Mouse (Mus musculus): Measurements from ENCODE around the gene Exd1. TPM values are rescaled to one million over a fixed set of nuclear protein-coding genes. Genes with fewer than 3 reads are reported as not detected.

Exd1 gene
- 0.08 and 0.15 TPM in 2 replicates for polyA plus RNA-seq (2012; rRNA removed)

GRCm38 (mm10) chr2:119547522-119548370, at the start of gene Exd1, which contains the start of gene Chp1:
TSS of gene Exd1 (minus strand) at chr2:119547627.
TSS of gene Chp1 (plus strand) at chr2:119547697.
- WGBS: under 1% methylated on average over 57 of the region's 57 CpGs
- H3K27ac ChIP-seq (ENCODE audit: control insufficient read depth, insufficient read depth, low read length): peak within 1 kb of the TSS; percentile 20; the same call in 1 of the 2 replicates
- H3K4me3 ChIP-seq (ENCODE audit: control insufficient read depth, insufficient read depth, low read length): peak within 1 kb of the TSS; percentile 83
- peak; percentile 33; the same call in 1 of the 2 replicates for TF ChIP-seq CTCF (IDR thresholded peaks at IDR 0.05; ENCODE audit: borderline replicate concordance, control insufficient read depth, extremely low read depth, insufficient read depth, low read length, poor library complexity)
- TF ChIP-seq POLR2A (IDR thresholded peaks at IDR 0.05; ENCODE audit: control insufficient read depth, extremely low read depth, insufficient read depth, low read length, poor library complexity): peak; percentile 53; the same call in 1 of the 2 replicates
- peak; percentile 94 for DNase-seq
- no peaks in the 10 kb centered on the region for H3K27me3 ChIP-seq (ENCODE audit: control insufficient read depth, insufficient read depth, low read length)
- no peaks in the 10 kb centered on the region for H3K36me3 ChIP-seq (ENCODE audit: control insufficient read depth, insufficient read depth, low read length)
- H3K4me1 ChIP-seq (replicated peaks; ENCODE audit: control insufficient read depth, insufficient read depth, low read length): no peaks in the 10 kb centered on the region

- Histone ChIP-seq H3K36me3 (ENCODE audit: control insufficient read depth, insufficient read depth, low read length) (peaks cover 38% of the 10 kb centered on the region), H3K27me3 (ENCODE audit: control insufficient read depth, insufficient read depth, low read length) (no peaks in the 10 kb centered on the region), H3K4me3 (ENCODE audit: control insufficient read depth, insufficient read depth, low read length) (no peak overlapping the region), H3K27ac (ENCODE audit: control insufficient read depth, insufficient read depth, low read length) (no peak overlapping the region), H3K4me1 (replicated peaks; ENCODE audit: control insufficient read depth, insufficient read depth, low read length) (no peaks in the 10 kb centered on the region)
- WGBS: 72% methylated on average over 8 of the region's 8 CpGs
- DNase-seq: no peak
- TF ChIP-seq CTCF (IDR thresholded peaks at IDR 0.05; ENCODE audit: borderline replicate concordance, control insufficient read depth, extremely low read depth, insufficient read depth, low read length, poor library complexity) (no peak), POLR2A (IDR thresholded peaks at IDR 0.05; ENCODE audit: control insufficient read depth, extremely low read depth, insufficient read depth, low read length, poor library complexity) (no peak)
These were observed 49.4 kb upstream of the Exd1 start for GRCm38 (mm10) chr2:119596781-119597330.

- H3K4me1 ChIP-seq (replicated peaks; ENCODE audit: control insufficient read depth, insufficient read depth, low read length): no peaks in the 10 kb centered on the region
- 18% methylated on average over 4 of the region's 4 CpGs for WGBS
- TF ChIP-seq CTCF (IDR thresholded peaks at IDR 0.05; ENCODE audit: borderline replicate concordance, control insufficient read depth, extremely low read depth, insufficient read depth, low read length, poor library complexity) (no peak), POLR2A (IDR thresholded peaks at IDR 0.05; ENCODE audit: control insufficient read depth, extremely low read depth, insufficient read depth, low read length, poor library complexity) (no peak)
- H3K27ac ChIP-seq (ENCODE audit: control insufficient read depth, insufficient read depth, low read length): no peak overlapping the region
- H3K4me3 ChIP-seq (ENCODE audit: control insufficient read depth, insufficient read depth, low read length): no peak overlapping the region
- no peak for DNase-seq
- H3K36me3 ChIP-seq (ENCODE audit: control insufficient read depth, insufficient read depth, low read length): peaks cover 30% of the 10 kb centered on the region
- H3K27me3 ChIP-seq (ENCODE audit: control insufficient read depth, insufficient read depth, low read length): no peaks in the 10 kb centered on the region
These were observed 47.9 kb upstream of the Exd1 start for GRCm38 (mm10) chr2:119595308-119595707.

- DNase-seq: peak; percentile 96
- peaks cover 20% of the 10 kb centered on the region for H3K36me3 ChIP-seq (ENCODE audit: control insufficient read depth, insufficient read depth, low read length)
- H3K27me3 ChIP-seq (ENCODE audit: control insufficient read depth, insufficient read depth, low read length): no peaks in the 10 kb centered on the region
- TF ChIP-seq CTCF (IDR thresholded peaks at IDR 0.05; ENCODE audit: borderline replicate concordance, control insufficient read depth, extremely low read depth, insufficient read depth, low read length, poor library complexity) (peak; percentile 11; the same call in 1 of the 2 replicates), POLR2A (IDR thresholded peaks at IDR 0.05; ENCODE audit: control insufficient read depth, extremely low read depth, insufficient read depth, low read length, poor library complexity) (peak; percentile 90)
- no peak overlapping the region for H3K27ac ChIP-seq (ENCODE audit: control insufficient read depth, insufficient read depth, low read length)
- no peaks in the 10 kb centered on the region for H3K4me1 ChIP-seq (replicated peaks; ENCODE audit: control insufficient read depth, insufficient read depth, low read length)
- under 1% methylated on average over 61 of the region's 61 CpGs for WGBS
- H3K4me3 ChIP-seq (ENCODE audit: control insufficient read depth, insufficient read depth, low read length): peak overlapping the region; percentile 97
These were observed 46.9 kb upstream of the Exd1 start for GRCm38 (mm10) chr2:119594113-119594981.

GRCm38 (mm10) chr2:119593765-119594112, 46.3 kb upstream of the Exd1 start:
- DNase-seq: no peak
- H3K36me3 ChIP-seq (ENCODE audit: control insufficient read depth, insufficient read depth, low read length): peaks cover 16% of the 10 kb centered on the region
- 22% methylated on average over 7 of the region's 7 CpGs for WGBS
- no peak overlapping the region for H3K4me3 ChIP-seq (ENCODE audit: control insufficient read depth, insufficient read depth, low read length)
- no peak overlapping the region for H3K27ac ChIP-seq (ENCODE audit: control insufficient read depth, insufficient read depth, low read length)
- H3K27me3 ChIP-seq (ENCODE audit: control insufficient read depth, insufficient read depth, low read length): no peaks in the 10 kb centered on the region
- no peaks in the 10 kb centered on the region for H3K4me1 ChIP-seq (replicated peaks; ENCODE audit: control insufficient read depth, insufficient read depth, low read length)
- no peak for TF ChIP-seq CTCF (IDR thresholded peaks at IDR 0.05; ENCODE audit: borderline replicate concordance, control insufficient read depth, extremely low read depth, insufficient read depth, low read length, poor library complexity)
- TF ChIP-seq POLR2A (IDR thresholded peaks at IDR 0.05; ENCODE audit: control insufficient read depth, extremely low read depth, insufficient read depth, low read length, poor library complexity): no peak

GRCm38 (mm10) chr2:119591247-119591646, 43.8 kb upstream of the Exd1 start:
- Histone ChIP-seq H3K36me3 (ENCODE audit: control insufficient read depth, insufficient read depth, low read length) (no peaks in the 10 kb centered on the region; the same call in 1 of the 2 replicates), H3K4me1 (replicated peaks; ENCODE audit: control insufficient read depth, insufficient read depth, low read length) (no peaks in the 10 kb centered on the region), H3K4me3 (ENCODE audit: control insufficient read depth, insufficient read depth, low read length) (no peak overlapping the region), H3K27ac (ENCODE audit: control insufficient read depth, insufficient read depth, low read length) (no peak overlapping the region), H3K27me3 (ENCODE audit: control insufficient read depth, insufficient read depth, low read length) (no peaks in the 10 kb centered on the region)
- no peak for TF ChIP-seq POLR2A (IDR thresholded peaks at IDR 0.05; ENCODE audit: control insufficient read depth, extremely low read depth, insufficient read depth, low read length, poor library complexity)
- TF ChIP-seq CTCF (IDR thresholded peaks at IDR 0.05; ENCODE audit: borderline replicate concordance, control insufficient read depth, extremely low read depth, insufficient read depth, low read length, poor library complexity): no peak
- 94% methylated on average over 3 of the region's 3 CpGs for whole genome bisulfite sequencing
- DNase-seq: no peak

Measured in thymus, adult 2 months (tissue).